Mouse (Mus musculus) liver, embryonic 14.5 days (tissue): ENCODE measurements around the gene Tada2b.

Experiments used
- CTCF ChIP-seq: IDR thresholded peaks from 2 replicates; pipeline ENCODE4 v1.5.1; 2016; ENCODE audit warnings: antibody characterized with exemption, low read depth, control low read depth
- EP300 ChIP-seq: IDR thresholded peaks from 2 replicates; pipeline ENCODE4 v1.6.1; 2016; ENCODE audit warnings: antibody characterized with exemption, low read depth

DNA sequence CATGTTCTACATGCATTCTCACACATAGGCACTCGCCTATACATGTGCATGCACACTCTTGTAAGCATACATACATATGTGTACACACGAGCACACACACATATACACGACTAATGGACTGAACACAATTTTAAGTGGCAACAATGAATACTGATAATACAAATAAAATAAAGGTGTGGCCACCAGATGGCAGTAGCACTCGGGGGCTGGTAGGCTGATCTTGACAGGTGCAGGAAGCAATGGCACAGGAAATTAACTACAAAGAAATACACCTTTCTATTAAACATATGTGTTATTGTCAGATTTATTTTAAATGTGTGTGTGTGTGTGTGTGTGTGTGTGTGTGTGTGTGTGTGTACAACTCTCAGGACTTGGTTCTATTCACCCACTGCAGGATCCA lies 25.2 kb downstream of the Tada2b start:
- peak; percentile 77 for TF ChIP-seq CTCF
- TF ChIP-seq EP300: no peak
